Mouse (Mus musculus) olfactory bulb, adult 2 months (tissue): ENCODE measurements around the gene Bbs5.

ENCODE experiments used
- CTCF ChIP-seq: fragments of 200-500 bp; IDR thresholded peaks from 2 replicates; pipeline ENCODE4 v1.5.1; 2012; ENCODE audit warnings: low read depth, mild to moderate bottlenecking, low read length, moderate library complexity; ENCODE audit not compliant: insufficient read depth
- POLR2A ChIP-seq: fragments of 200-500 bp; IDR thresholded peaks from 2 replicates; pipeline ENCODE4 v1.6.1; 2012; ENCODE audit warnings: mild to moderate bottlenecking, low read depth, low read length, moderate library complexity; ENCODE audit not compliant: insufficient read depth

DNA sequence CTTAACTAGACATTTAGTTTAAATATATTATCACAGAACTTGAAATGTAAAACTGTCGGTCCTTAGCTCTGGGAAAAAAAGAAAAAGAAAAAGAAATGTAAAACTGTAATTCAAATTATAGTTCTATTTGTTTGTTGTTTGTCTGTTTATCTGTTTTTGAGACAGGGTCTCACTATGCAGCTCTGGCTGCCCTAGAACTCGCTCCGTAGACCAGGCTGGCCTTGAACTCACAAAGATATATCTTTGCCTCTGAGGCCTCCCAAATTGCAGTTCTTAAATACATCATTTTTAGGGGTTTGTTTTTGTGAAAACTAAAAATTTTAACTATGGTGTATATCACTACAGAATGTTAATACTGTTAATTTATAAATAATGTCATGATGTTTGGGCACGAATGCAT lies 20.7 kb downstream of the Bbs5 start:
- TF ChIP-seq CTCF = no peak
- TF ChIP-seq POLR2A = no peak
